Mouse (Mus musculus): ENCODE results near the gene Katnal1. TPM values are rescaled to one million over a fixed set of nuclear protein-coding genes. Genes with fewer than 3 reads are reported as not detected.

Gene Katnal1
- polyA plus RNA-seq, 1 experiment from 2014 or later = 14.2 TPM

DNA sequence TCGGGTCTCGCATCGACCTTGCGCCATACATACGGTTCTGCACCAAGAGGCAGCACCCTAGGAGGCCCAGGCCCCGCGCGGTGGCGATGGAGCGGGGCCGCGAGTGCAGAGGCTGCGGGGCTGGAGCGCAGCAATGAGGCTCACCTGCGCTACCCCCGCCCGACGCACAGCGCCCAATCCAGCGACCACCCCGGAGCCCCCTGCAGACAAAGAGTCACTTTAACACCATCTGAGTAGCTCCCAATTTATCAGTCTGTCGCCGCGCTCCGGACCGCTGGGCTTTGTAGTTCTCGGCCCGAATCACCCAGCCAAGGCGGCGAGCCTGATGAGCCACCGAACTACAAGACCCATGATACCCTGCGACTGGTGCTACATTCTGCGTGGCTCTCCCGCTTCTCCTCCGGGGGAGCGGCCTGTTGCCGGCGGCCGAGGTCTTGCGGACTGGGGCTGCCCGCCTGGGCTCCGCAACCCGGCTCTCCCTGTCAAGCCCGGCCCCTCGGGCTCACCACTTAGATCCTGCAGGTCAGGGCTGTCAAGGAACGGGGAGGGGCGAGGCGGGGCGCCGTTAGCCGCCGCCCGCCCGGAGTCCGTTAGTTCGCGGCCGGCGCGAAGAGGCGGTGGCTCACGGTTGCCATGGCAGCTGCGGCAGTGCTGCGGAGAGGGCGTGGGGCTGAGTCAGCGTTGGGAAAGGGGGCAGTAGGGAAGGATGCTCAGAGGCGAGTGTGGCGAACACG, 571 bp downstream of the Katnal1 start:
- H3K9me3 ChIP-seq (ENCODE audit: low read depth, low read length) = no peaks in the 10 kb centered on the region
- DNase-seq (peak; percentile 98), ATAC-seq (ENCODE audit: insufficient read depth) (peak; percentile 99)
- H3K9ac ChIP-seq = peak overlapping the region; percentile 83
- H3K27me3 ChIP-seq (ENCODE audit: insufficient read depth, low read length) = no peaks in the 10 kb centered on the region
- no peaks in the 10 kb centered on the region for H3K36me3 ChIP-seq (ENCODE audit: insufficient read depth)
- under 1% methylated on average over 68 of the region's 69 CpGs for WGBS
- TF ChIP-seq CTCF (IDR thresholded peaks at IDR 0.05; ENCODE audit: low read depth) = peak; percentile 35; the same call in 1 of the 2 replicates
- H3K27ac ChIP-seq (ENCODE audit: low read depth) = peak overlapping the region; percentile 91
- H3K4me1 ChIP-seq (ENCODE audit: insufficient read depth) = 0 out of 2 replicates have a peak, but pooled peaks cover 3% of the 10 kb centered on the region
- H3K4me2 ChIP-seq = peak overlapping the region; percentile 75
- H3K4me3 ChIP-seq (ENCODE audit: low read depth, low read length) = peak overlapping the region; percentile 73

DNA sequence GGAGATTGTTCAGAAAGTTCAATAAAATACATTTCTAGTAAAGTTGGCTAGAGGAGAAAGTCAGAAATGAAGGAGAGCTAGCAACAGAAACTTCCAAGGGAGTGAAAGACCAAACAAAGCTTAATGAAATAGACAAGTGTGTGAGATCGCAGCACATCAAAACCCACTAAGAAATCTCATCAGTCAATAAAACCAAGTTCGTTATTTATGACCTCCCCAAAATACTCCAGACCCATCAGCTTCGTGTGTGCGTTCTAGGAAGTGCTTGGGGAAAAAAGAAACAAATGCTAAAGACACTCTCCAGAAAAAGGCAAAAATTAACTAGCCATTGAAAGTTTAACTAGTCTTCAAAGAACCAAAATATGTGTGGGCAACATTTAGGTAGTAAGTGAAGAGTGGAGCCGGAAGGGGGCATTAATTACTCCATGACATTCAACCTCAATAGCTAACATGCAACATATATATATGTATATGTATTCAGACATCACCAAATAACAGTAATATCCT, 1.4 kb downstream of the Katnal1 start:
- H3K9me3 ChIP-seq (ENCODE audit: low read depth, low read length) = no peaks in the 10 kb centered on the region
- TF ChIP-seq CTCF (IDR thresholded peaks at IDR 0.05; ENCODE audit: low read depth) = no peak
- ATAC-seq (ENCODE audit: insufficient read depth) = no peak
- H3K4me1 ChIP-seq (ENCODE audit: insufficient read depth) = 0 out of 2 replicates have a peak, but pooled peaks cover 5% of the 10 kb centered on the region
- no peaks in the 10 kb centered on the region for H3K36me3 ChIP-seq (ENCODE audit: insufficient read depth)
- peak overlapping the region; percentile 83 for H3K9ac ChIP-seq
- no peaks in the 10 kb centered on the region for H3K27me3 ChIP-seq (ENCODE audit: insufficient read depth, low read length)
- peak overlapping the region; percentile 91 for H3K27ac ChIP-seq (ENCODE audit: low read depth)
- H3K4me2 ChIP-seq = peak overlapping the region; percentile 67
- DNase-seq = no peak
- H3K4me3 ChIP-seq (ENCODE audit: low read depth, low read length) = peak overlapping the region; percentile 73
- WGBS = 34% methylated on average over 5 of the region's 5 CpGs

DNA sequence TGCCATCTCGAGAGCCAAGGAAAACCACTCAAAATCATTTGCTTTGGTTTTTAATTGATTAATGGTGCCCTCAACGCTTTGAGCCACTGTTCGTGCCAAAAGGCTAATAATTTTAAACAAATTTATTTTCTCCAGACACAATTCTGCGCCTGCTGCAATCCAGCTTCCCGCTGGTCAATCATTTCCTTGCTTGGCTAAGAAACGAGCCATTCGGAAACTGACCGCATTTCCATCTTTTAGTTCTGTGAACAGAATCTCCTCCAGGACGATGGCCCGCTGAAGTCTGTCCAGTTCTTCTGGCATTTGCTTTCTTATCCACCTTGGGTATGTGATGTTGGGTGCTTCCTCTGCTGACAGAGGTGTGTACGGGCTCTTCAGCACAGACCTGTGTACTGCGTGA, 4.5 kb downstream of the Katnal1 start:
- ATAC-seq (ENCODE audit: insufficient read depth) = no peak
- TF ChIP-seq CTCF (IDR thresholded peaks at IDR 0.05; ENCODE audit: low read depth) = no peak
- WGBS = 78% methylated on average over 12 of the region's 12 CpGs
- H3K9ac ChIP-seq = no peak overlapping the region
- H3K27ac ChIP-seq (ENCODE audit: low read depth) = no peak overlapping the region
- no peak overlapping the region for H3K4me2 ChIP-seq
- 0 out of 2 replicates have a peak, but pooled peaks cover 5% of the 10 kb centered on the region for H3K4me1 ChIP-seq (ENCODE audit: insufficient read depth)
- no peak for DNase-seq
- no peak overlapping the region for H3K4me3 ChIP-seq (ENCODE audit: low read depth, low read length)
- H3K36me3 ChIP-seq (ENCODE audit: insufficient read depth) = peaks cover 10% of the 10 kb centered on the region; the same call in 1 of the 2 replicates
- no peaks in the 10 kb centered on the region for H3K27me3 ChIP-seq (ENCODE audit: insufficient read depth, low read length)
- no peaks in the 10 kb centered on the region for H3K9me3 ChIP-seq (ENCODE audit: low read depth, low read length)

DNA sequence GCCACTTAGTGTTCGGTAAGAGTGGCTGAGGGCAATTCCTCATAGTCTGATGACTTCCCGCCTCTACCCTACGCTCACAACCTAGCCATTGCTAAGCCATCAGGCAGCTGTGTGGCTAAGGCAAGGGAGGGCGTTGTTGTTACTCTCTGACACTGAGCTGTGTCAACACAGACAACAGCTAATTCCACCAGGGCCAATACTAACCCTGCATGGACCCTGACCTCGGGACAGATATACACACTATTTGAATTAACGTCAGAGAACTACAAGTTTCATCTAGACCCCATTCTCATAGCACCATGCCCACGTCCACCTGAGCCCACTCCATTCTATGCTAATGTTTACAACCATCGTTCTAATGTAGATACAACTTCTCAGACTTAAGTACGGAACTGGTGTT, 5.1 kb downstream of the Katnal1 start:
- TF ChIP-seq CTCF (IDR thresholded peaks at IDR 0.05; ENCODE audit: low read depth) = no peak
- ATAC-seq (ENCODE audit: insufficient read depth) = no peak
- Histone ChIP-seq H3K4me2 (no peak overlapping the region), H3K4me3 (ENCODE audit: low read depth, low read length) (no peak overlapping the region), H3K9me3 (ENCODE audit: low read depth, low read length) (no peaks in the 10 kb centered on the region), H3K27ac (ENCODE audit: low read depth) (no peak overlapping the region), H3K27me3 (ENCODE audit: insufficient read depth, low read length) (no peaks in the 10 kb centered on the region), H3K9ac (no peak overlapping the region), H3K36me3 (ENCODE audit: insufficient read depth) (peaks cover 14% of the 10 kb centered on the region; the same call in 1 of the 2 replicates), H3K4me1 (ENCODE audit: insufficient read depth) (0 out of 2 replicates have a peak, but pooled peaks cover 5% of the 10 kb centered on the region)
- no peak for DNase-seq
- WGBS = 66% methylated on average over 9 of the region's 9 CpGs

DNA sequence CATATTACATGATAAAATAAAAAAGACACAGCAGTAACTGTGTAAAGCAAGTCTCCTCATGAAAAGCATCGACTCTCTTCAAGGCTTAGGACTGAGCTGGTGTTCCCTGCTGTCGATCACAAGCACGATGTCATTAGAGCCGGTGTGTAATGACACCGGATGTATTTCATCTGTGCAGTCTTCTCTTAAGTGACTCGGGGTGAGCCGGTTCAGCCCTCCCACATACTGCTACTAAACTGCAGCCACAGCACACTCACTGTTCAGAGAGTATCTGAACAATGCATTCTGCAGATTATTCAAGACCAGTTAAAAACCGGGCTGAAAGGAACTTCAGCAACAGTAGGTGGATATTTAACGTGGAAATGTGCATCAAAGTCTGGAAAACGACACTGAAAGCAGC, 5.7 kb downstream of the Katnal1 start:
- Histone ChIP-seq H3K27me3 (ENCODE audit: insufficient read depth, low read length) (no peaks in the 10 kb centered on the region), H3K4me2 (no peak overlapping the region), H3K27ac (ENCODE audit: low read depth) (no peak overlapping the region), H3K4me1 (ENCODE audit: insufficient read depth) (0 out of 2 replicates have a peak, but pooled peaks cover 5% of the 10 kb centered on the region), H3K36me3 (ENCODE audit: insufficient read depth) (peaks cover 18% of the 10 kb centered on the region), H3K9ac (no peak overlapping the region), H3K4me3 (ENCODE audit: low read depth, low read length) (no peak overlapping the region), H3K9me3 (ENCODE audit: low read depth, low read length) (no peaks in the 10 kb centered on the region)
- no peak for DNase-seq
- WGBS = 55% methylated on average over 10 of the region's 10 CpGs
- TF ChIP-seq CTCF (IDR thresholded peaks at IDR 0.05; ENCODE audit: low read depth) = no peak
- ATAC-seq (ENCODE audit: insufficient read depth) = no peak

DNA sequence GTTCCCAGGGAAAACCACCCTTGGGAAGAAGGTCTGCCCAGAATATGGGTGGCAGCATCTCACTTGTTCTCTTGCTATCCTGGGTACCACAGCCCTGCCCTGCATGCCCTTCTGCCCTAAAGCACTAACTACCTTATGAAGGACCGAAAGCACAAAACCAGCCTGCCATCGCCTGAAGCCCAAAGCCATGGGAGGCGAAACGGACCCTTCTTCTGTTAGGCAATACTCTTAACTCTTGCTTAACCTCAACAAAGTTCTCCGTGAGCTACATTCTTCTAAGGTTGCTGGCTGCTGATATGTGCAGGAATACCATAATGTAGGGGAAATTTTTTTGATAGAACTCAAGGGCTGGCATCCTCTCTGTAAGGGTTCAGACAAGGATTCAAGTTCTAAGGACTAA, 6.3 kb downstream of the Katnal1 start:
- 74% methylated on average over 5 of the region's 5 CpGs for WGBS
- ATAC-seq (ENCODE audit: insufficient read depth) = no peak
- no peak overlapping the region for H3K4me3 ChIP-seq (ENCODE audit: low read depth, low read length)
- H3K4me2 ChIP-seq = no peak overlapping the region
- H3K27ac ChIP-seq (ENCODE audit: low read depth) = no peak overlapping the region
- TF ChIP-seq CTCF (IDR thresholded peaks at IDR 0.05; ENCODE audit: low read depth) = no peak
- H3K9me3 ChIP-seq (ENCODE audit: low read depth, low read length) = no peaks in the 10 kb centered on the region
- no peaks in the 10 kb centered on the region for H3K27me3 ChIP-seq (ENCODE audit: insufficient read depth, low read length)
- H3K9ac ChIP-seq = no peak overlapping the region
- DNase-seq = no peak
- peaks cover 24% of the 10 kb centered on the region for H3K36me3 ChIP-seq (ENCODE audit: insufficient read depth)
- H3K4me1 ChIP-seq (ENCODE audit: insufficient read depth) = 0 out of 2 replicates have a peak, but pooled peaks cover 5% of the 10 kb centered on the region

DNA sequence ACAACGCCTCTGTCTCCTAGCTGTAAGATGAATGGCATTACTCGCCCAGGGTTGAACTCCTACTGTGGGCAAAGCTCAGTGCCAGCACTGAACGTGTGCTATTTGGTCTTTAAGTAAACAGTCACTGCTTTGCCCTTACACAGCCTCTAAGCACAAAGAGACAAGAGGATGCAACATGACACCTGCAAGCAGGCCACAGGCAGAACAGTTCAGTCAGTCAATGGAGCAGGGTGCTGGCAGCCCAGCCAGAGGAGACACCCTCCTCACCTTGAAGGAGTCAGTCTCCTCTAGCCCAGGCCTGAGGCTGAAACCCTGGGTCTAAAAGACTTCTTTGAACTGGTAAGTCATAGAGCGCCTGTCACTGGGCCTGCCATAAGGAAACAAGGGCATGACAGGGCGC, 11.1 kb downstream of the Katnal1 start:
- 60% methylated on average over 5 of the region's 5 CpGs for WGBS
- TF ChIP-seq CTCF (IDR thresholded peaks at IDR 0.05; ENCODE audit: low read depth) = no peak
- Histone ChIP-seq H3K36me3 (ENCODE audit: insufficient read depth) (peaks cover 54% of the 10 kb centered on the region), H3K27ac (ENCODE audit: low read depth) (no peak overlapping the region), H3K9ac (no peak overlapping the region), H3K4me3 (ENCODE audit: low read depth, low read length) (no peak overlapping the region), H3K9me3 (ENCODE audit: low read depth, low read length) (no peaks in the 10 kb centered on the region), H3K4me1 (ENCODE audit: insufficient read depth) (no peaks in the 10 kb centered on the region), H3K4me2 (no peak overlapping the region), H3K27me3 (ENCODE audit: insufficient read depth, low read length) (no peaks in the 10 kb centered on the region)
- DNase-seq (no peak), ATAC-seq (ENCODE audit: insufficient read depth) (no peak)
